Mouse (Mus musculus) erythroid progenitor cell, adult 5-6 weeks (primary cell): ENCODE measurements around the gene Rbfox2. TPM values are rescaled to one million over a fixed set of nuclear protein-coding genes. Genes with fewer than 3 reads are reported as not detected.
"Not testable (repeated sequence)": the region's sequence is repeated elsewhere in the genome, so short reads cannot be mapped to it uniquely, and the experiment has no call there.

Experiments used
- ATAC-seq: replicated peaks from 2 replicates; pipeline ENCODE4 v1.8.0; 2016; ENCODE audit warnings: moderate number of reproducible peaks, mild to moderate bottlenecking, moderate TSS enrichment, inconsistent platforms; ENCODE audit not compliant: poor library complexity, low FRiP score, severe bottlenecking
- total RNA-seq, 2 experiments: library from RNA; stranded (forward) in 1 of 2; stranded (reverse) in 1 of 2; fragments of 150-400 nt in 1 of 2; fragments of 186-747, 209-891 nt in 1 of 2; gene quantifications; 2 replicates each; pipeline versions ENCODE4 v1.2.3 to v1.2.4; 2015 to 2017; ENCODE audit warnings: low replicate concordance in 2 of 2

Gene Rbfox2
- total RNA-seq (2015; ENCODE audit: low replicate concordance) (not detected in 2 replicates), total RNA-seq (2017; ENCODE audit: low replicate concordance) (not detected in 2 replicates)

DNA sequence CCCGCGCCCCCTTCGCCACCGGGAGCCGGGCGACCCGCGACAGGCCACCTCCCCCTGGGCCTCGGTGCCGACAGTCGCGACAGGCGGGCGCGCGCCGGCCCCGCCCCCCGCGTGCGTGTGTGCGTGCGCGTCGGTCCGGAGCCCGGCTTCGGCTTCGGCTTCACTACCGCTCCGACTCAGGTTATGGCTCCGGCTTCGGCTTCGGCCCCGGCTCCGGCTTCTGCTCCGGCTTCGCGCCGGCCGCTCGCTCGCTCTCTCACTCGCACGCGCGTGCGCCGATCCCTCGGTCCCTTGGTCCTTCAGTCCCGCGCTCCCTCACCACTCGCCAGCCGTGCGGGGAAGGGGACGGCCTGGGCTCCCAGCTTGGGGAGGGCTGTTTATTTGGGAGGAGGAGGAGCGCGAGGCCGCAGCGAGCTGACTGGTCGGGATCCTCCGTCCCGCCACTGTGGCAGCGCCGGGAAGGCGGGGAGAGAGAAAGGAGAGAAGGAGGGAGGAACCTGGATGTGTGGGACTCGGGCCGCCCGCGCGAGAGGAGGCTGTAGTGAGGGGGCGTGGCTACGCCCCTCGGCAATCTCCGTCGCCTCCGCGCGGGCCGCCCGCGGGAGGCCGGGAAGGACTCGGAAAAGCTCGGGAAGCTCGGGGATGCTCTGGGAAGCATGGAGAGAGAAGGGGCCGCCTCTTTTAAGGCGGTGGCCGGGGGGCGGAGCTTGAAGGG lies at the start of gene Rbfox2:
Gene Rbfox2 (minus strand): TSS at position 458 of the 715 bp plus-strand sequence.
- no peak for ATAC-seq

DNA sequence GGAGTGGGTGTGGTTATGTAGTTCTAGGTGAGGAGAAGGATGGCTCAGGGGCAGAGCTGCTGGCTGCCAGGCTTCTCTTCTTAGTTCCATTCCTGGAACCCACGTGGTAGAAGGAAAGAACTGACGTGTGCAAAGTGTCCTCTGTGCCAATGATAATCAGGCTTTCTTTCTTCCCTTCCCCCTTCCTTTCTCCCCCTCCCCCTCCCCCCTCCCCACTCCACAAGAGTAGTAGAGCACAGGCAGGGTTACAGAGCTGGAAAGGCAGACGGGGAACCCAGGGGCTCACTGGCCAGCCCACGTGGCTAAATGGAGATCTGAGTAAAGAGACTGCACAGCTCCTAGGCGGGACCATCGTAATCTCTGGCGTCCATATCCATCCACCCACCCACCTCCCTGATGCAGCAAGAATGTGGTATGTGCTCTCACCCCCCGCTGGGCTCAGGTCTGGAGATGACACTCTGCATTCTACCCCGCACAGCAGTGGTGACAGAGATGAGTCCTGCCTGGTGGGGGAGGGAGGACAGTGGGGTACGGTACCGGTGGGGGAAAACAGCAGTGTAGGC lies 49.5 kb upstream of the Rbfox2 start:
- ATAC-seq: no peak

DNA sequence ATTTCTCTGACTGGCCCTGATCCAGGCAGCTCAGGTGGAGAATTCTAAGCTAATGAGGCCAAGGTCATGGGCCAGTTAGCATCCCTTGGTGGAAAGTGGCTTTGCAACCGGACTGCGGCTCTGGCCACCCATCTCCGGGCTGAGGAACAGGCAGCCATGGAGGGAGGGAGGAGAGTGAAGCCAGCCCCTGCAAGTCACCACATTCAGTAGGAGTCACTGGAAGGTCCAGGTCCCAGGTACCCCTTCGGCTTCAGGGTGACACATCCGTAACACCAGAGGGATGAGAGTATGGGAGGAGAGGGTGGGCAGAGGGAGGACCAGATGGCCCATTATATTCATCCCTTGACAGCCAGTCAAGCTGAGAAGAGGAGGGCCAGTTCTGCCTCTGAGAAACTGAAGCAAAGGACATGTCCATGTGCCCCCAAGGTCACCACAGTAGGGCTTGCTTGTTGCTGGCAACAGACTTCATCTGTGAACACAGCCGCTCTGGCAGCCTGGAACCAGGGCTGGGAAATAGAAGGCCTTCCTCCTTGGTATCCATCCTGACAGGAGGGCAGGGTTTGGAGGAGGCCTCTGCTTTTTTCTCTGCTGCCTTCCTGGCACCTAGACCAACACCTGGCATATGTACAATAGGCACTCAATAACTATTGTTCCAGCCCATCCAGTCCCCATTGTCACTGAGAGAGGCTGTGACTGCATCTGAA lies 48.2 kb upstream of the Rbfox2 start:
- ATAC-seq: no peak

DNA sequence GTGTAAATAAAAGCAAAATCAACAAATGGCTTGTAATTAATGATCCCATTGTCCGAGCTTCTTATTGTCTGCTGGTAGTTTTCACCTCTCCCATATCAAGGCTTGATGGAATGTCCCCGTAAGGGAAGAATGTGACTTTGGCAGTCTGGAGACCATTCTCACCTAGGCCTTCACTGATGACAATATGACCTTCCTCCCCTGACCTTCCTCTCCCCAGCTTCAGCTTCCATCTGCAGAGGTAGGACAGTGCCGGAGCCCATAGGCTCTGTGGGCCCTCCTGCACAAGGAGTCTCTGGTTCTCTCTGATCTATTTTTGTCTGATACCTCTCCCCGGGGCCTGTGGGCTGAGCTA lies 47.7 kb upstream of the Rbfox2 start:
- no peak for ATAC-seq

DNA sequence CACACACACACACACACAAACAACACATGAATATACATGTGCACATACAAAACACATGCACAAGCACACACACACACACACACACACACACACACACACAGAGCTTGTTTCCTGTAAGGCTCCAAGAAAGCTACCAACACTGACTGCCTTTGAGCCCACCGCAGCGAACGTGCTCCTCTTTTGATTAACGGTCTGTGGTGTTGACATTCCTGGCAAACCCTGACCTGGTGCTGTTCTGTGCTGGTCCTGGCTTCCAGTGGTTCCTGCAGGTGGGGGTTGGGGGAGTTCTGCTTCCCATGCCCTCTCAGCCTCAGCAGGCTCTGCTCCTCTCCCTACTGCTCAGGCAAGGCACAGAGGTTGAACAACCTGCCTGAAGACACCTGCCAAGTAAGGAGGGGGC lies 47.0 kb upstream of the Rbfox2 start:
- ATAC-seq: no peak

DNA sequence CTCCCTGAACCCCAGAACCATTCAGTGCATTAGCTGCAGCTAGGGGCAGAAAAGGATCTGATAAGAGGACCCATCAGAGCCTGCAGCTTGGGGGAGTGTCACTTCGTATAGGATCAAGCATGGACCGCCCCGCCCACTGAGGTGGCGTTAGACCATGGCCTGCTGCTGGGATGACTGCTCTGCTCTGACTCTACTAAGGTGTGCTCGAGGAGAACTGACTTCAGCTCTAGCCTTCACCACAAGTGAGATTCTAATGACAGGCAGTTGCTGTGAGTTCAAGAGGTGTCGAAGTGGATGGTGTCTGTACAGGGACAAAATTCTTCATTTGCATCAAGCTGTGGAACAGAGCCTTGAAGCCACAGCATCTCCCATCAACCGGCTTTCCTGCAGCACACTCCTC lies 46.1 kb upstream of the Rbfox2 start:
- ATAC-seq: no peak

DNA sequence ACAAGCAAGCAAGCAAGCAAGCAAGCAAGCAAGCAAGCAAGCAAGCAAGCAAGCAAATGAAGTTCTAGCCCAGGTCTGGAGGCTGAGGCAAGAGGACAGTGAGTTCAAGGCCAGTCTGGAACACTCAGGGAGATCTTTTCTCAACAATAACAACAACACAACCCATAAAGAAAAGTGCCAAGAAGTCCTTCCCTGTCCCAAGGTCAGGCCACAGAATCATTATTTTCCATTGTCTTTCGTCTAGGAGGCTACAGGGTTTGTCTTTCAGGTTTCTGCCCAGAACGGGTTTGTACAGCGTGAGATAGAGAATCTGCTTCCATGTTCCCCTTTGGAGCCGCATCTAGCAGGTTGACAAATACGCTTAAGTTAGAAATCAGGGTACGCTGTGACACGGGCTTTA lies 43.3 kb upstream of the Rbfox2 start:
- no peak for ATAC-seq

DNA sequence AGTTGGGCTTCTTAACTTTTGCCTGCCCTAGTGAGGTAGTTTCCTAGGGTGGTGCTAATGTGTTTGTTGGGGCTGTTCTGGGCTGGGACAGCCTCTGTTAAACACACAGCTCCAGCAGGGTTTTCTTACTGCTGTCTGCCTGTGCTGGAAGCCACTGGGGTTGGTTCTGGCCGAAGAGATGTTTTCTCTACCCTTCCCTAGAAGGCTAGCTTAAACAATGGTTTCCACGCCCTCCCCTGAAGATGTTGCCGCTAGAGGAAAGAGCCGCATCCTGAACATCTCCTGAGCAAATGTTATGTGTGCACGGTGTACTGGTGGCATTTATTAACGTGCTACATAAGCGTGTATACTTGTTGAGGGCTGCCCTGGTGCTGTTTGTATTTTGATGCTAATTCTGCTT lies 41.3 kb upstream of the Rbfox2 start:
- ATAC-seq: no peak

DNA sequence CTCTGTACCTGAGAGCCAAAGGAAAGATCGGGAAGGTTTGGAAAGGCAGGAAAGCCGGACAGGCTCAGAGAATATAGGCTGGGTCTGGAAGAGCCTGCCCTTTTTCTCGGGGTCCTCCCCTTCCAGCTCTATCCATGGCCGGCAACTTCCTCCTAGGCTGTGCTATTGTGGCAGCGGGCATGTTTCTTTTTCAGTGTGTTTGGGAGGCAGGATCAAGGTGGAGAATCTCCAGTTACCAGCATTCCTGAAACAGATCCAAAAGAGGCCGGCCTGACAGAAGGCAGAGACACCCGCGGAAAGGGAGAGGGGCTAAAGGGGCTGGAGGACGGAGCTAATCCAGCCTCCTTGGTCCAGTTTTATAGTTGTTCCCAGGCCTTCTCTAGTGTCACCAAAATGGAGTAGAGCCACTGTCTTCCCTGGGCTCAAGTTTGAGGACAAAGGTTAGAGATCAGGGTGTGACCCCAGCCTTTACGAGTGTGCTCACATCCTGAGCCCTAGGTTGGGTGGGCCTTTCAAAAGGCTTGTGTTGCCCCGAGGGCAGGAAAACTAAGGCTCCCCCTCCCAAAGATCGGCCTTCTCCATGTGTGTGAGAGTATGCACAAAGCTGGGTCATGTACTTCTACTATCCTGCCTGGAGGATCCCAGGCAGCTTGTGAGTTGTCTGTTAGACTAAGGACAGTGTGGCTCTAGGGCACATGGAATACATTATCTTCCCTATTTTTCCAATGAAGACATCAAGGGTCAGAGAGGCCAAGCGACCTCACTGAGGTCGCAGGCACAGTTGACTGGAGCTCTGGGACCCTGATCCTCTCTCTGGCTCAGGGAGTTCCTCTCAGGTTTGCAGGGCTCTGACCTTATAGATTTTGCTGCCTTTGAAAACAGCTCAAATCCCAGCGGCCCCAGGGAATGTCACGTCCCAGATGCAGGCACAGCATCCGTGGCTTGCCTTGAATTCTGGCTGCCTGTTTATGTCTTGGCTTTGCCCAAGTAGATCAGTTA lies 37.6 kb upstream of the Rbfox2 start:
- no peak for ATAC-seq

DNA sequence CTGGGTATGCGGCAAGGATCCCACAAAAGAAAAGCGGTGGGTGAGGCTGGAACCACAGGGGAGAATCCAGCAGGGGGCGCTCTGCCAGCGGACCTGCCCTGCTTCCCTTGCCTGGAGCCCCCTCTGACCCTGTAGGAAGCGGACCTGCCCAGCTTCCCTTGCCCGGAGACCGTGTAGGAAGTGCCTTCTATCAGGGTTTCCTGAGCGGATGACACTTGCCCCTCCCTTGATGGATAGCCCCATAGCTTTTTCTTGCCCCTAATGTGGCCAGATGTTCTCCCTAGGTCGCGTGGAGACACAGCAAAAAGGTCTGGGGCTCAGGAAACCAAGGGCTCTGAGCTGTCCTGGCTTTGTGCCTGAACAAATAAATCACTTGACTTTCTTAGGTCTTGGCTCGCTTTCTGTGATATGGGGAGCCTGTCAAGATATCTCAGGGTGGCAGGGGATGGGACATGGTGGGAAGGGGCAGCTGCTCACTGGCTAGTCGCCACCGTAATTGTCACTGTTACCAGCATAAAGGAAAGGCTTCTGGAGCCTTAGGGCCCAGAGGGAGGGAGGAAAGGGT lies 36.8 kb upstream of the Rbfox2 start:
- ATAC-seq: no peak

DNA sequence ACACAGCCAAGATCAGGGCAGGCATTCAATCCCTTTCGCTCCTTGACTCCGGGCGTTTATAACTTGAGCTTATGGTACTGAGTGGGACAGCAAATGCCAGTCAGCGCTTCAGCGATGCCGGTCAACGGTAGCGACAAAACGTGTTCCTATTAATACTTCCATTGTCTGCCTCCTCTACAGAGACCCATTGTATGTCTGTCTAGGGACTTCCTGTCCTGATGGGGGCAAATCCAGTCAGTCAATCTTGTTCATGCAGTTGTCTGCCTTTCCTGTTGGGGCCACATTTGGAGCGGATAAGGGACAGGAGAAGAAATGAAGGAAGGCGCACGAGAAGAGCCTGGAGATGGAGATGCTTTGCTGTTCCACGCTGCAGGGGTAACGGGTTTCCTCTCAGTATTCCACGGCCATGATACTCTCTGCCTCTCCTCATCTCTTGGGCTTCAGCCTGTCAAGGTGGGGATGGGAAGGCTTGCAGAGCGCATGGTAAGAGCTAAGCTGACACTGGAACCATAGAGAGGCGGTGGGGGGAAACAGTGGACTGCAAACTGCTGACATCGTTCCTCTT lies 36.2 kb upstream of the Rbfox2 start:
- ATAC-seq: no peak

DNA sequence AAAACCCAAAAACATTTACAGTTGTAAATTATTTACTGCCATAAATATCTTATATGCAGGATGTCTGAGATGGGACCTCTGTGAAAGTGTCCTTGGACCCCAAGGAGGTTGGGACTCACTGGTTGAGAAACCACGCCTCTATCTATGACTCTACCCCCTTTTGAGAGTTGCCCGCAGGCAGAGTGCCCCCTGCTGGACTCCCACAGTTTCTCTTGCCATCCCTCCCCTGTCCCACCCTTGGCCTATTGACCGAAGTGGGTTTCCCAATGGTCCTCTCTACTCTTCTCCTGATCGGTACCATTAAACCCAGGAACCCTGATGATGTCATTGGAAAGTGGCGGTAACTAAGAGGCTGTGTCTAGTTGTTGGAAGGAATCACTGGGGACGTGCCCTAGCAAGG lies 35.2 kb upstream of the Rbfox2 start:
- no peak for ATAC-seq

DNA sequence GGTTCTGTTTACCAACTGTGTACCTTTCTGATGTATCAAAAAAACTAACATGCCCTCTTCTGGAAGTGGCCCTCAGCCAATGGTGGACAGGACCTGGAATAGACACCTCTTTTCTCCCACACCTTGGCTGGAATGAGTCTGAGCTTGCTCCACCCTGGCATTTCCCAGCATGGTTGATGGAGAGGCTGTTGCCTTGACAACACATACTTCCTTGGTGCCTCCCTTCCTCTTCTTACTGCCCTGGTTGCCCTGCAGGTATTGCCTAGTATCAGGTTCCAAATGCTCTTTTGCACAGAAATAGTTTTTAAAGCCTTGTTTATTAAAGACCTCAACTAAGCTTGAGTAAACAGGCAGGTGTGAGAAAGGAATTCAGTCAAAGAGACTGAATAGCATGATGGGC lies 33.8 kb upstream of the Rbfox2 start:
- ATAC-seq: no peak

DNA sequence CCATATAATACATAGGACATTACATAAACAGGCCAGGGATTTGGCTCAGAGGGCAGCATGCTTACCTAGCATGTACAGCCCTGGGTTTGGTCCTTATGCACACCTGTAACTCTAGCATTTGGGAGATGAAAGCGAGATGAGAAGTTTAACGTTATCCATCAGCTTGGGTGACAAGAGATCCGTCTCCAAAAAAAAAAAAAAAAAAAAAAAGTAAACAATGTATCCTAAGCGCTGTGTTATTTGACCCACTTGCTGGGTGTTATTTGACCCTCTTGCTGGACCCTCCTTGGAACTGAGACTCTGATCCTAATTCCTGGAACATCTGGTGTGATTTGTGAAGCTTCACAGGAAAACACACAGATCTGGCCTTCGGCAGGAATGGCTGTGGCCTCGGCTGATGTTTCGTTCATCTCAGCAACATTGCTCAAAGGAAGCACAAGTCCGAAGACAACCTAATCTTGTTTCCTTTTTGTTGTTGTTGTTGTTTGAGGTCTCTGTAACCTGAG lies 32.2 kb upstream of the Rbfox2 start:
- no peak for ATAC-seq

DNA sequence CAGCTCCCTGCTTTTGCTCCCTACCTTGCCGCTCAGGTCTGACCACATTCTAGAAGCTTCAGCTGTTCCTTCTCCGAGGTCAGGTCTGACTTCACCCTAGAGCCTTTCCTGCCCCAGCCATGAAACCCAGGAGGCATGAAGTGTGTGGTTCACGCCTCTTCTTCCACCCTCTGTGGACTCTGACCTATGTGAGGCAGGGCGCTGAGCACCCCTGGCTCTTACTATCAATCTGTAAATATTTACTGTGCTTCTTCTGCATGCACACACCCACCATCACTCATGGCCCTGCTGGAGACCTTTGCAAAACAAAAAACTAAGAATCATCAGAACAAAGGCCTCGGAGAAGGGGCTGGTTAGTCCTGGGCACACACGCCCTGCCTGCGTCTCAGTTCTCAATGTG lies 31.6 kb upstream of the Rbfox2 start:
- ATAC-seq: no peak

DNA sequence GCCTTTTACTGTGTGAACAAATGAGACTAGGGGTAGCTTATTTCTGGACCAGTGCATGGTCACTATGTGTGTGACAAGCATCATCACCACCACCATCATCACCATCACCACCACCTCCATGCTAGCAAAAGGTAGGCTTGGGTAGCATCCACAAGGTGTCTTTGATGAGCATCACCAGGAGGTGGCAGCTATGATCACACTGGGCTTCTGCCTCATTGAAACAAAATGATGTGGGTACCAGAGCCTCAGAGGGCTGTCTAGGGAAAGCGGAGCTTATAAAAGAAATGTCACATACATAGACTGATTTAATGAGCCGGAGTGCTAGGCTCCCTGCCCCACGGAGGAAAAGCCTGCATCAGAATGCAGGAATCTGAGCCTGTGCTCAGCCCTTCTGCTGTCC lies 31.1 kb upstream of the Rbfox2 start:
- no peak for ATAC-seq

DNA sequence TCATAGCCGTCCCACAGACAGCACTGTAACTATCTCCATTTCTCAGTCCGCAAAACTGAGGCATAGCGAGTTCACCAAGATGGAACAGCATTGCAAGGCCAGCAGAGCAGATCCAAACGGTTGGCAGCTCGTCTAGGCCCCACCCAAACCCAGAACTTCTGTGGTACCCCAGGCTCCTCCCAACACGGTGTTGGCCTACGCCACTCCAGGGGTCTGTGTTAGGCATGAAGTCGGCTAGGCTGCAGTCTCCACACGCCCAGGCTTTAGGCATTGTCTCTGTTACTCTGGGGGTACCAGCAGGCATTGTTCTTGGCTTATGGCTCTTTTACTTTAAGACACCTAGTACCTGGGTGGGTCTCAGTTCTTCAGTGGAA lies 30.2 kb upstream of the Rbfox2 start:
- no peak for ATAC-seq

DNA sequence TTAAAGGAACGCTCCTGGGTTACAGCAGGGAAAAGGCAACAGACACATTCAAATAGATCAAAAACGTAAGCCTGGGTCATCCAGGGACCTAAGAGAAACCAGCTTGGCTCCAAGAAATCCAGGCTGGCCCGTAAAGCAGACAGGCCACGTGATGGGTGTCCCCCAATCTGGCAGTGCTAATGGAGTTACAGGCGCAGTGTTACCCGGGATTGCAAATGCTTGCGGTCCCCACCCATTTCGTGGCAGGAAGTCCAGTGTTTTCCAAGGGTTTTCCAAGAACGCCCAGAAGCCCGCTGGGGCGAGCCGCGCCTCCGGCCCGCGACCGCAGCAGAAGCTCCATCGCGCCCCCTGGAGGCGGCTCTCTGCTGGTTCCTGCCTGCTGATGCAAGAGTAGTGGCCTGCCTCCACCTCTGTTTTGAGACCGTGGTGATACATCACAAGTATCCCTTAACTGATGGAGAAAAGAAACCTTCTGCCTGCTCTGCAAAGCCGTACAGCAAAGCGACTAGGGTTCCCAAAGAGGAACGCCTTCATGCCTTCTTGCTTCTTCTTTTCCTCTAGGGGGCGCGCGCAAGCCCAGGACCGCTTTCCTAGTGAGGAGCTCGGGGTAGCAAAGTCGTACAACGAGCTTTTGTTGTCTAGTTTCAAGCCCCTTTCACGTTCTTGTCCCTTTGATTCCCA lies 29.6 kb upstream of the Rbfox2 start:
- no peak for ATAC-seq

DNA sequence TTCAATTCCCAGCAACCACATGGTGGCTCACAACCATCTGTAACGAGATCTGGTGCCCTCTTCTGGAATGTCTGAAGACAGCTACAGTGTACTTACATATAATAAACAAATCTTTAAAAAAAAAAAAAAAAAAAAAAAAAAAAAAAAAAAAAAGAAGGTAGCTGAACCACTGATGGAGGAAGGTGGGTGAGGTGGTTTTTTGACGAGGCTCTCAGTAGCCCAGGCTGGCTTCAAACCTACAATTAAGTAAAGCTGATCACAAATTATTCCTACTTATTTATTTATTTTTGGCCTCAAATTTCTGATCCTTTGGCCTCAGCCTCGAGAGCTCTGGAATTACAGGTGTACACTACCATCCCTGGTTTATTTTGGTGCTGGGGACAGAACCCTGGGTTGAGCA lies 28.4 kb upstream of the Rbfox2 start:
- ATAC-seq: not testable (repeated sequence)
